Mouse (Mus musculus) heart, postnatal 4 days (tissue): Measurements from ENCODE around the gene Aloxe3. TPM values are rescaled to one million over a fixed set of nuclear protein-coding genes. Genes with fewer than 3 reads are reported as not detected.

Experiments used
- DNase-seq: peaks from one replicate; pipeline ENCODE4 v3.0.0; 2021
- total RNA-seq, 2 experiments: library from RNA; stranded (reverse); gene quantifications; 2 replicates each; pipeline ENCODE4 v1.2.3; 2021

Aloxe3 gene
- total RNA-seq, 2 experiments from 2014 or later = 0.45 TPM; not detected in 1

DNA sequence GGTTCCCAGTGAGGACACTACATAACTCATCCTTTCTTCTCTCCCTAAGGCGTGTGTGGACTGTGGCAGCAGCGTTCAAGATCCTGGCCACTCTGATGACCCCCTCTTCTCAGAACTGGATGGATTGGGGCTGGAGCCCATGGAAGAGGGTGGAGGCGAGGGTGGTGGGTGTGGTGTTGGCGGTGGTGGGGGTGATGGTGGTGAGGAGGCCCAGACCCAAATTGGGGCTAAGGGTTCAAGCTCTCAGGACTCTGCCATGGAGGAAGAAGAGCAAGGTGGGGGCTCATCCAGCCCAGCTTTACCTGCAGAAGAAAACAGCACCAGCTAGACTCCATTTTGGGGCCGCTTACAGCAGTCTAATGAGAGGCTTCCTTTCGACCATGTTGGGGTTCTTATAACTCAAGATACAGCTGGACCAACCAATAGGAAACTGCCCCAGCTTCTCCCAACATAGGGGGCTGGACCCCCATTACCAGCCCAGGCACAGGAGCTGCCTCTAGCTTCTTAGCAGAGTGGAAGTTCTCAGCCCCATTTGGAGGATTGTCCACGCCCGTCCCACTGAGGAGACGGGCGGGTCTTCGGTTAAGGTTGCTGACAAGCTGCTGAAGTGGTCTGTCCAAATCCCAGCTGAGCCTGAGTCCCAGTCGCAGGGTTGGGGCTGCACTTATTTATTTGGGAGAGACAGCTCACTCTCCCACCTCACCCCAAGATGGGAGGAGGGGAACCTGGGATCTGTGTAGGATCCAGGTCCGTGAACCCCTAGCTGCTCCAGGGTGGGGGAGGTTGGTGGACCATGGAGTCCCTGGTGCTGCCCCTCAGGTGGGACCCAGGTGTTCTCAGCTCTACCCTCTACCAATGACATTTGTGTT, 16.4 kb upstream of the Aloxe3 start:
- DNase-seq = peak; percentile 32

DNA sequence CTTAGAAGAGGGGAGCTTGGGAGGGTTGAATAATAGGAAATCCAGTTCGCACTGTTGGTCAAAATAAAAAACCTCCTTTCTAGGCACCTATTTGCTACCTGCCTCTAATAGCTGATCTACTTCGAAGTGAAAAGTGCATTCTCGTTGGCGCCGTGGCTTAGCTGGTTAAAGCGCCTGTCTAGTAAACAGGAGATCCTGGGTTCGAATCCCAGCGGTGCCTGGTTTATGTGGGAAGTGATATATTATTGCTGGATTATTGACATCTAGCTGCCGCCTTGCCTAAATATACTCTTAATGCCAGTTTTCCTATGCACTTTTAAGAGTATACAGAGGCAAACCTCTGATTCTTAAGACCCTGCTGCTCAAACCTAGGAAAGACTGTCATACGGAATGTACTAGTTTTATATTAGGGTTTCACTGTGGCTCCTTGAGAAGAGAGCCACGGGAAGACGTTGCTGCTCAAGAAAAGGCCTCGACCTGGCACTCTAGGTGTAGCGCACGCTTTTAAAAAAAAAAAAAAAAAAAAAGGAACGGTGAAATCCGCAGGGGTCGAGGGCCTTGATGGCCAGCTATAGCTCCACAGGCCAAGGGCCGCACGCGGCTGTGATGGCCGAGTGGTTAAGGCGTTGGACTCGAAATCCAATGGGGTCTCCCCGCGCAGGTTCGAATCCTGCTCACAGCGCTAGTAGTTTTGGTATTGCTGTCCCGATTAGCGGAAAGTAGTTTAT, 15.2 kb upstream of the Aloxe3 start:
- DNase-seq = peak; percentile 98

DNA sequence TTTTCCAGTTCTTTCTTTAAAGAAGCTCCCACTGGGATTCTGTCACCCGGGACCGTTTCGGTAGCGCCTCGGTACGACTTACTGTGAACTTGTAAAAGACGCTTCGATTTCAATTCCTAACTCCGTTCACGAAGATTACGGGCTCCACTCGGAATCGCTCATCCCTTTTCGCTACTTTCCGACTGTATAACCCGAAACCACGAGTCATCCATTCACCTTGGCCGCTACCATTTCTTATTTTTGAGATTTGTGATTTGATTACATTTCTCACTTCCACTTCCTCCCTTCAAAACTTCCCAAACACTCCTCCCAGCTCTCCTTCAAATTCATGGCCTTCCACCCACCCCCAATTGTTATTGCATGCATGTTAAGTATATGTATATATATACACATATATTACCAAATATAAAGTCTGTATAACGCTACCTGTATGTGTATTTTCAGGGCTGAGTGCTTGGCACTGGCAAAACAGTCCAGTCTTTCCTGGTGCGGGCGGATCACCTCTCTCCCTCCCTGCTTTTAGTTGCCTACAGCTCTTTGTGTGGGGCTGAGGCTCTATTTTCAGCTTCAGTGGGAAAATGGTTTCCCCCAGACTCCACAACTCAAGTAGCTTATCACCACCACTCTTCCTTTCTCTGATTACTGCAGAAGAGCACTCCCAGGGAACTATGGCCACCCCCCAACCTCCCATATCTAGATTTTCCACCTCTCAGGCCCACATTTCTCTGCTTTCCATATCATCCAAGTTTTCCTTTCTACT, 14.5 kb upstream of the Aloxe3 start:
- DNase-seq = no peak

DNA sequence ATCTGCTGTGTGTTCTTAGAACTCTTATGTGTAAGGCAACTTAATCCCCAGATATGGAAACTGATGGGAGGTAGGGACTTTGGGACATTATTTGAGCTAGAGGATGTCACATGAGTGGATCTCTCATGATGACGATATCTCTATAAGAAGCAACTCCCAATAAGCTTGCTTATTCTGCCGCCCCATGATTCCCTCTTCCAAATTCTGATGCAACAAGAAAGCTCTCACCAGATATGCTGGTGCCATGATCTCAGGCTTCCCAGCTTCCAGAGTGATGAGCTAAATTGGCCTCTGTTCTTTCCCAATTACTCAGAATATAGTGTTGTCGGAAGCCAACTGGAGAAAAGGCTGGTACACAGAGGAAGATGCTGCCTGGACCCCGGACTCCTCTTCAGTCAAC, 13.8 kb upstream of the Aloxe3 start:
- peak; percentile 18 for DNase-seq

DNA sequence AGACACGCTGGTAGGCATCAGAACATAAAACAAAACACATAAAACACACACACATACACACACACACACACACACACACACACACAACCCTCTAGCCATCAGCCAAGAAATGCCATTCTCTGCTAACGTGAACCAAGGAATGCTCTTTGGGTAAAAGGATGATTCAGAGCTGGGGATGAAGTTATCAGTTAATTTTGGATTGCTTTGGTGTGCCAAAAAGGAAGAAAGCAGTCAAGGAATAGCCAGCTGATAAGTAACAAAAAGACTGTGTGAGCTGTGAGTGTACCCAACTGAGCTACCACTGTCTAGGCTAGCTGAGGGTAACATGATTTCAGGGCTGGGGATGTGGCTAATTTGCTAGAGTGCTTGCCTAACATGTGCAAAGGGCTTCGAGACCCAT, 11.7 kb upstream of the Aloxe3 start:
- no peak for DNase-seq

DNA sequence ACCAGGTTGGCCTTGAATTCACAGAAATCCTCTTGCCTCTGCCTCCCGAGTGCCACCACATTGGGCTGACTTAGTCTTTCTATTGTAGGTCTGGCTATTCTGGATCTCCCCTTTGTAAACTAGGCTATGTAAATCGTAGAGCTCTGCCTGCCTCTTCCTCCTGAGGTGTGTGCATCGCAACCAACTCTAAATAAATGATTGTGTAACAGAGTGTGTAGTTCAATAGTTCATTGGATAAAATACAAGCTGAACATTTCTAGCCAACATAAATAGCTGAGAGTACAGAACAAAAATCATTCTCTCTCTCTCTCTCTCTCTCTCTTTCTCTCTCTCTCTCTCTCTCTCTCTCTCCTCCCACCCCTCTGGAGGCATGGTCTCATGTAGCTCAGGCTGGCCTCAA, 11.1 kb upstream of the Aloxe3 start:
- DNase-seq = no peak

DNA sequence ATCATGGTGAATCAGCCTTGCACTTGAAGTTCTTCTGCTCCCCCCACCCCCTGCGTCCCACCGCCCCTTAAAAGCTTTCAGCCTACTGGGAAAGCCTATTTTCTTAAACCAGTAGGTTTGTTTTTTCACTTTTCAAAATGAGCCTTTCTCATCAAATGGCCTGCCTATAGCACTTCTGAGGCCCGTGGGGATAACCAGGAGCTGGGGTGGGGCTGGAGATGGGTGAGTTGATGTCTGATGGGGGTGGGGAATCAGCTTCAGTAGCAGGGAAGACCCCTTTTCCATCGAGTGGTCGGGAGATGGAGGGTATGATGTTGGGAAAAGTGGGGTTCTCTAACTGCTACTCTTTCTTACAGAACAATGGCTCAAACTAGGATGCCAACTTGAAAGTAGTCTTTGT, 8.9 kb upstream of the Aloxe3 start:
- DNase-seq = no peak

DNA sequence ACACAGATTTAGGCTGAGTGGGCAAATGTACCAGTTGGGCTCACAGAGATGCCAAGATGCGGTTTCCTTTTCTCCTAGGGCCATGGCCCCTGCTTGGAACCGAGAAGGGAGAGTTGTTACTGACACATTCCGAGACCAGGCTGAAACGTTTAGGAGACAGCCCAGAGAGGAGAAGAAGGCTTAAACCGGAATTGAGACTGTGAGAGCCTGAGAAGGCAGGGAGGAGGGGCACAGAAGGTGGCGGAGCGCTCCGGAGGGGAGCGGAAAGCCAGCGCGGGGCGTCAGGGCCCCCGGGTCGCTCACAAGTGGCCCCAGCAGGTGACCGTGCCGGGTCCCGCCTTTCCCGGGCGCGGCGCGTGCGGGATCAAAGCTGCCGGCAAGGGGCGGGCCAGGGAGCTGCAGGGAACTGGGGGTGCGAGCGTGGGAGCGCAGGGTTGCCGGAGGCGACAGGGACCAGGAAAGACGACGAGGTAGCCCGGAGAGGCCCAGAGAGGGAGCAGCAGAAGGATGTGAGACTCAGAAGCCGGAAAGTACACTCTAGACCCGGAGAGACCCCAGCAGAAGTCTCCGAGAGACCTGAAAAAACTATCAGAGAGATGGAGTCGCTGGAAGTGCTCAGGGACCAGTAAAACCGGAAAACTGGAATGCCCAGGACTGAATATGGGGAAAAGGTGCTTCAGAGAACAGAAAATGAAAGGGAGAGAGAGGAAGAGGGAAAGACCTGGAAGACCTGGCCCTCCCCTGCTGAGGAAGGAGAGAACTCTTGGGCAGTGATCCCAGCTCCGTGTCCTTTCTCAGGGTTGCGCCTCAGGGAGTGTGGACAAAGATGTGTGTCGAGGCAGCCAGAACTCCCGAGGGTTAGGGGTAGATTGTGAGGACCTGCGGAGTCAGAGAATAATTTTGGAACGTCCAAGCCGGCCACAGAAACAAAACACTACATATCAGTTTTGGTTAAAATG, 7.7 kb upstream of the Aloxe3 start:
- DNase-seq = peak; percentile 70

DNA sequence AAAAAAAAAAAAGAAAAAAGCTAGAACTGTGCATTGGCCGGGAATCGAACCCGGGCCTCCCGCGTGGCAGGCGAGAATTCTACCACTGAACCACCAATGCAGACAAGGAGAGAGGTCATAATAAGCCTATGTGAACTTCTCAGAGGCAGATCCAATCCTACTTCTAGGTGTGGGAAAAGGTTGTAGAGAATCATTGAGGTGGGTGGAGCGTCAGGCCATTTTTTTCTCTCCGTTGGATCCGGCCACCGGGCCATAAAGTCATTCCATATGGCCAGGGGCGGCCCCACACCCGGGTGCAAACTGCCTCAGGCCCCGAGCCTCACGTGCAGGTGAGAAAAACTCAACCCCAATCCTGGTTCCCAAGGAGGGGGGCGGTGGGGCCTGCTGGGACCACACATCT, 6.9 kb upstream of the Aloxe3 start:
- peak; percentile 93 for DNase-seq

DNA sequence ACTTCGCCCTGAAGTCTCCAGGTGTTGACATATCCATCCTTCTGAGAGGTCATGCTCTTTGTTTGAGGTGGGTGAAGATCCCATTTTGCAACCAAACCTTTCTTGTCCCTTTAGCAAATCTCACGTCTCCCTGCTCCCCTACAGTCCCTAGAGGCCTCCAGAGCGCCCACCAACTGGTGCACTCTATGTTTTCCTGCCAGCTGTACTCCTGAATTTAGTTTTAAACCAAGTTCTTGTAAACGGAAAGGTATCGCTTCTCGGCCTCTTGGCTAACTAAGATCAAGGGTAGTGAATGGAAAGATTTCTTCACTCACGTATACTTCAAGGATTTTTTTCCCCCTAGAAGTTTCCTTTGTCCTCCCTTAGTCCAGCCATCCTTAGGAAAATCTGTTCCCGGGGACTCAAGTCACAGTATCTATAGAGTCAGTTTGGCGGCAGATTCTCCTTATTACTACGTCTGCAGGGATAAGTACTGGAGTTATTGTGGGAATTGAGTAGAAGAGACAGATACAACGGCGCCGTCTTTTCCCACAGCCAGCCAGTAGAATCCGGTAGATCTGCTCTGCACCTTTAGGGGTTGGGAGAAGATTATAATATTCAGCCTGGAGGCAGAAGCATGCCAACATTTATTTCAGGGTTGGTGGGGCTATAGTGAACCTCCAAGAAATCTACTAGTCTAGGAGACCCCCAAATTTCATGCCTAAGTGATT, 6.1 kb upstream of the Aloxe3 start:
- no peak for DNase-seq

DNA sequence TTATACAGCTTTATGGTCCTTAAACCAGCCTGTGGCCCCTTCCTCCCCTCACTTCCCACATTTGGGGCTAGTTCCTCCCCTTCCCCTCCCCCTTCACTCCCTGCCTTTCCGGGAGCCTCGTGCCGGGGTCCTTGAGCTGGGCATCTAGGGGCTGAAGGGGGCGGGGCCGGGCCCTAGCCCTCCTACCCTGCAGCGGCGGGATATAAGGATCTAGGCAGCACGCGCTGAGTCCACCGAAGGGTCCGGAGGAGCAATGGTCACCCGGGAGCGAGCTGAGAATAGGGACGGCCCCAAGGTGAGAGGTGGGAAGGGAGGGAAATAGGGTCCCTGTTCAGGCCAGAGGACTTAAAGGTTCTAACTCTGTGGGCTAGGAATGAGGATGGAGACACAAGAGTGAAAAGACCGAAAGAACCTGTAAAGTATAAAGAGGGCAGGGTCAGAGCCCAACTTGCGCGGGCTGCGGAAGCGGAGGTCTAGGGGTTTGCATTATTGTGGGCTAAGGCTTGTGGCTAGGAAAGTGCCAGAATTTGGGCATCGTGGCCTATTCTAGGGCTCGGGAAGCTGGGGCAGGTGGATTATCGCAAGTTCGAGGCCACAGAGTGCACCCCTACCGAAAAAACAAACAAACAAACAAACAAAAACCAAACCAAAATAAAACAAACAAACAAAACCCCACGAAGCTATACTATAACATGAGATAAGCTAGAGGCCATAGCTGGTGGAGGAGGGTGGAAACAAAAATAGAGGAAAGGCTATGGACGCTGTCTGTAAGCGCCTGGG, 5.3 kb upstream of the Aloxe3 start, which contains the start of gene Hes7:
Hes7 (plus strand) TSS at position 184 of the 780 bp plus-strand sequence.
- DNase-seq = peak; percentile 30

DNA sequence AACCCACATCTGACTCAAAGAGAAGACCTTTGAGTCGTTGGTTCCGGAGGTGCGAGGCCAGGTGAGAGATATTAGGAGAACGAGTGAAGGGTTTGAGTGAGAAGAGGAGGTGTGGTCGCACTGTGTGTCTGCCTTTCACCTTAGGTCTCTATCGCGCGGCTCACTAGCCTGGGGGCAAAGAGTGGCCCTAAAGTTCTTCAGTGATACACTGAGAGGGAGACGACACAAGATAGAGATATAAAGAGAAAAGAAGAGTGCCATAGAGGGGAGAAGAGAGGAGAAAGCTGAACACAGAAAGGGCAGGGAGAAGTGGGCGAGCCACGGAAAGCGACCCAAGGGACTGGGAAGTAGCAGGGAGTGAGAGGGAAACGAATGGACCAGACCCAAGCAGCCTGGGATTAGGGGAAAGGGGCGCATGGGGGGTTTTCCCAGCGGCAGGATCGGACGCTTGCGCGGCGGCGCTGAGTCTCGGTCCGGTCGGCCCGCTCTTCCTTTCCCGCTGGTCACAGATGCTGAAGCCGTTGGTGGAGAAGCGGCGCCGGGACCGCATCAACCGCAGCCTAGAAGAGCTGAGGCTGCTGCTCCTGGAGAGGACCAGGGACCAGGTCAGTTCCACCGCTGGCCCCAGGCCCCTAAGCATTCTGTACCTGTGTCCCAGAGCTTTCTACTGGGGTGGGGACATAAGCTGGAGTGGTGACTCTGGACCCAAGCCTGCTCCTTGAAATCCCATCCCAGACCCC, 4.5 kb upstream of the Aloxe3 start:
- peak; percentile 43 for DNase-seq

DNA sequence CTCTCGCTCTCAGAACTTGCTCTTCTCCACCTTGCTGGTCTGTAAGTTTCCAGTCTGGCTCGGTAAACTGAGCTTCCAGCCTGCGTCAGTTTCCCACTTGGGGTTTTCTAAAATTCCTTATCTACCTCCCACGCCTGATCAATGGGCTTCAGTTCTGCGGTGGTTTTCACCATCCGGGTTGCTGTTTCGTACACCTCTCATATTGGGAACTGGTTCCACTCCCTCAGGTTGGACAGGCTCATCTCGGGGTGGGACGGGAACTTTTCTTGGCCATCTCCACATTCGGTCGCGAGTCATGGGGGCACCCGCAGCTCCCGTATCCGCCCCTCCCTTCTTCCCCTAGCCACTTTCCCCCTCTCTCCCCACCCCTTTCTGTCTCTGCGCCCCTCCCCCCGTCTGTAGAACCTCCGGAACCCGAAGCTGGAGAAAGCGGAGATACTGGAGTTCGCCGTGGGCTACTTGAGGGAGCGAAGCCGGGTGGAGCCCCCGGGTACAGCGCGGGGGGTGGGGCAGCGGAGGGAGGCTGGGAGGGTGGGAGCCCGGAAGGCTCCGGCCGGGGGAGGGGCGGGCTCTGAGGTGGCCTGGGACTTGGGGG, 3.9 kb upstream of the Aloxe3 start:
- DNase-seq = no peak

DNA sequence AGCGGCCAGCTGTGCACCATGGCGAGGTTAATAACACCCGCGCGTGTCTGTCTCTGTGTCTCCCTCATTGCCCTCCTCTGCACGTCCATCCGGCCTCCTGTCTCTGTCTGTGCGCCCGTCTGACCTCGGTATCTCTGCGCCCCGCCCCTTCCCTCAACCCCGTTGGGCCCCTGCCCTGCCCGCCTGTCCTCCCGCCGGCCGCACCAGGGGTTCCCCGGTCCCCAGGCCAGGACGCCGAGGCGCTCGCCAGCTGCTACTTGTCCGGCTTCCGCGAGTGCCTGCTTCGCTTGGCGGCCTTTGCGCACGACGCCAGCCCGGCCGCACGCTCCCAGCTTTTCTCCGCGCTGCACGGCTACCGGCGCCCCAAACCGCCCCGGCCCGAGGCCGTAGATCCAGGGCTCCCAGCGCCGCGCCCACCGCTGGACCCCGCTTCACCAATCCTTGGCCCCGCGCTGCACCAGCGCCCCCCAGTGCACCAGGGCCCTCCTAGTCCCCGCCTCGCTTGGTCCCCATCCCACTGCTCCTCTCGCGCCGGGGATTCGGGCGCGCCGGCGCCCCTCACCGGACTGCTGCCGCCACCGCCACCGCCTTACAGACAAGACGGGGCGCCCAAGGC, 3.3 kb upstream of the Aloxe3 start, which contains the start of gene 9130213A22Rik:
9130213A22Rik (minus strand) TSS at position 254 of the 616 bp plus-strand sequence.
- DNase-seq = peak; percentile 95

DNA sequence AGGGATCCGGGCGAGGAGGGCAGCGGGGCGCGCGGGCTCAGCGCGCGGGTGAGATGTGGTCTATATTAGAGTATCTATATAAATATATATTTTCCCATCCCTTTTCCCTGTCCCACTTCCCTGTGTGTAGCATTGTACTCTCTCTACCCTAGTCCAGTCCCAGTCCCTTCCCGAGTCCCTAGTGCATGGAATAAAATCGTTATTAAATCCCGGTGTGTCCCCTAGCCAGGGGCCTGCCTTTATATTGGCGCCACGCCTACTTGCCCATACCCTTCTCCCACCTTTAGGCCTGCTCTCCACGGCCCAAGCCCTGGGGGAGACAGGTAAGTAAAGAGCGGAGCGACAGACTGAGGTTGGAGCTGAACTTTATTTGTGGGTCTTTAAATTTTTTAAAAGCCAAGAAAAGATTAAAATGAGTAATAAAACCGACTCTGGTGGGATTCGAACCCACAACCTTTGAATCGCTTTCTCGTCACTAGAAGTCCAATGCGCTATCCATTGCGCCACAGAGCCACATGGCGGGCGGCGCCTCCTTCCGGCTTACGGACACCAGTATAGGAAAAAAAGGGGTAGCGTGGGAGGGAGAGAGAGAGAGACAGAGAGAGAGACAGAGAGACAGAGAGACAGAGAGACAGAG, 2.5 kb upstream of the Aloxe3 start:
- DNase-seq = peak; percentile 94

DNA sequence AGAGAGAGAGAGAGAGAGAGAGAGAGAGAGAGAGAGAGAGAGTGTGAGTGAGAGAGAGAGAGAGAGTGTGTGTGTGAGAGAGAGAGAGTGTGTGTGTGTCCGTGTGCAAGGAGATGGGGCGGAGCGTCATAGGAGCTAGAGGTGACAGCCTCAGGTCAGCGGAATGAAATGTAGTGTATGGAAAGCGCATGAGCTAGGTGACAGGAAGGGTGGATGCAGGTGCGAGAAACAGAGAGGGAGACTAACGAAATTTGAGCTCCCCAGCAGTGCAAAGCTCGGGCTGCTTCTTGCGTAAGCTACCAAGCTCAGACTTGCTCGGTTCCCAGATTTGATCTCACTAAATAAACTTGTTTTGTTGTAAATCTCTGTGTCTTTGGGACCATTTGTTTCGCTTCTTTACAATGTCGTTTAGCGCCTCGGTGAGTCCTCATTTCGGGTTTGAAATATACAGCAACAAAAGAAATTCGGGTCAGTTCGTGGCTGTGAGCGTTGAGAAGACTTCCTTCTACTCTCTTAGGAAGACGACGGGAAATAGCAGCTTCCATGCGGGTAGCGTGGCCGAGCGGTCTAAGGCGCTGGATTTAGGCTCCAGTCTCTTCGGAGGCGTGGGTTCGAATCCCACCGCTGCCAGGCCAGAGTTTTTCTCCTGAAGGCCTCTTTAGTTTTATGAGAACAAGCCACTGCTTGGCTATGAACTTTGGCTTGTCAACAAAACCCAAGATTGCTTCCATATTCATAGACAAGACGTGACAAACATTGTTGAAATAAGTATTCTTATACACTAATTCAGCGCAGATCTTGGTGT, 1.8 kb upstream of the Aloxe3 start:
- DNase-seq = peak; percentile 93

DNA sequence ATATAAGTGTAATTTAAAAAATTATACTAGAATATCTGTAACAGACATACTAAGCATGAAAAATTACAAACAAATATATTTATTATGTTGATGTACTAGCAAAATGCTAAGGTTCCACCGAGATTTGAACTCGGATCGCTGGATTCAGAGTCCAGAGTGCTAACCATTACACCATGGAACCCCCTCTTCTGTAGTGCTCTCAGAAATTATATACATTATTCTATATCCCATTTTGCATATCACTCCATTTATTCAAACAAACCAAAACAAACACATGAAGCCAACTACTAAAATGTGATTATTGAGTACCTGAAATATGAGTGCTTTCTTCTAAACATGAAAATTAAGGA, 1.2 kb upstream of the Aloxe3 start:
- DNase-seq = peak; percentile 80
